Mouse (Mus musculus) kidney, postnatal 4 days (tissue): ENCODE results near the gene Upb1.
"Not testable (repeated sequence)": the region's sequence is repeated elsewhere in the genome, so short reads cannot be mapped to it uniquely, and the experiment has no call there.

Experiments used
- DNase-seq, 2 experiments: peaks; one replicate each; pipeline ENCODE4 v3.0.0; 2021; ENCODE audit warnings: mixed read lengths in 2 of 2

The Upb1 gene

DNA sequence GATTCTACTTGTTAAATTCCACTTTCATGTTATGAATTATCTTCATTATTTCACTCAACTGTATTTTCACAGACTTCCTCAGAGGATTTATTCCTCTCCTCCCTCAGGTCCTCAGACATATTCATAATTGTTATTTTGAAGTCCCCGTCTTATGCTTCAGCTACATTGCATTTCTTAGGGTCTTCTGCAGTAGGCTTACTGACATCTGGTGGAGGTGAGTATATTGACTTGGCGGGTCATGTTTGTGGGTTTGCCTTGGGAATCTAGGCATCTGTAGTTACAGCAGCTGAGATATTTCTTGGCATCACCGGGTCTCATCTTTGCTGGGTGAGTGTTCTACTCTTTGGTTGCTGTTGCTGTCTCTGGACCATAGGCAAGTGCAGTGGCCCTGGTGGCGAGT lies at the start of gene Upb1:
Upb1 (plus strand) TSS at position 158 of the 400 bp plus-strand sequence.
- DNase-seq: no peak

DNA sequence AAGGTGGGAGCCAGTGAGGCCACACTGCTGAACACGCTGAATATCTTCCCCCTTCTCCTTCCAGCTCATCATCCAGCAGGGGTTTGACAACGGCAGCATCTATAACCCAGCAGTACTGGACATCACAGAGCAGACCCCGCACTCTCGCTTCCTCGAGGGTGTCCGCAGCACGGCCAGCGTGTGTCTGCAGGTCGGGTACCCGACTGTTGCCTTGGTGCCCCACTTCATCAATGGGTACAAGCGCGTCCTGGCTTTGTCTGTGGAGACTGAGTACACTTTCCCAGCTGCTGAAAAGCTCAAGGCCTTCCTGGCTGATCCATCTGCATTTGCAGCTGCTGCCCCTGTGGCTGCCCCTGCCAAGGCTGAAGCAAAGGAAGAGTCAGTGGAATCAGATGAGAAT lies 48.4 kb upstream of the Upb1 start:
- DNase-seq: no peak

DNA sequence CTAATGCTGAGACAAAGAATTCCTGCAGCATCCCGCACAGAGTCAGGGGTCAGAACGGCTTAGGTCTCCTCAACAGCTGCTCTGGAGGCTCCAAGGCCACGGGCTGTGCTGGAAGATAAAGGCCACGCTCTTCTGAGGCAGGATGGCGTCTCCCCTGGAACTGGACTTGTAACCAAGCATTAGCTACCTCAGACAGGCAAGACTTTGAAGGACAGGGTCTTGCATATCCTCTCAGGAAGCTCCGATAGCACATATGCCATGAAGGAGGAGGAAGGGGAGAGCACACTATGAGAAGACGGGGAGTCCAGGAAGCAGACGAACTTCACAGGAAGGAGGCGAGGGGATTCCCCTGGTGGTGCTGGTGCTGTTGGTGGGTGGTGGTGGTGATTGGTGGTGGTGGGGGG lies 47.1 kb upstream of the Upb1 start:
- DNase-seq: peak in 1 of 2 experiments; percentile 14

DNA sequence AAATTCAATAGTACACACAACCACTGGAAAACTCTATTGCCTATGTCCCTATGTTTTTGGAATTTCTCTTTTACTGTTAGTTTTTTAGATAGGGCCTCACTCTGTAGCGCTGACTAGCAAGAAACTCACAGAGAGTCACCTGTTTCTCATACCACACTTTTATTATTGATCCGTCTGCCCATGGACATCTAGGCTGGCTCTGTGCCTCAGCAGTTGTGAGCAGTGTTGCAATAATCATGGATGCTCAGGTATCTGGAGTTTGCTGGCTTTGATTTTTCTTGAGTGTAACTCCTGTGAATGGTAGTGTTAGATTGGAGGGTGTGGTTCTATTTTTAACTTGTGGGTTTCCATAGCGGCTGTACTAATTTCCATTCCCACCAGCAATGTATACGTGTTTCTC lies 45.6 kb upstream of the Upb1 start:
- DNase-seq: no peak

- peak; percentile 66 to 74 for DNase-seq
Measured at GRCm38 (mm10) chr10:75364214-75364690, 36.7 kb upstream of the Upb1 start.

- DNase-seq: no peak
Measured at GRCm38 (mm10) chr10:75364796-75365195, 36.1 kb upstream of the Upb1 start.

DNA sequence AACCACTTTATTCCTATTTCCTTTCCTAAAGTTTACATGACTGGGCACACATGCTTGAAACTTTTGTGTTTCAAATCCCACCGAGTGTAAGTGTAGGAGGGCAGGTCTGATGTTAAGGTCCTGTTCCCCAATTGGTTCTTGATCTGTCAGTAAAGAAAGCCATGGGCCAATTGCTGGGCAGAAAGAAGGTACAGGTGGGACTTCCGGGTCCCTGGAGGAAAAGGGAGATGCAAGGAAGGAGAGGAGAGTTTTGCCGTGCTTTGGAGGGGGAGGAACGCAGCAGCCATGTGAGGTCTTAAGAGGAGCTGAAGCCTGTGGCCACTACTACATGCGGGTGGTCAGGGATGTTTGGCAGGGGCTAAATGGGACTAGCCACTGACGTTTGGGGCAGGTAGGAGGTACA lies 35.7 kb upstream of the Upb1 start:
- DNase-seq: peak in 1 of 2 experiments; percentile 7

DNA sequence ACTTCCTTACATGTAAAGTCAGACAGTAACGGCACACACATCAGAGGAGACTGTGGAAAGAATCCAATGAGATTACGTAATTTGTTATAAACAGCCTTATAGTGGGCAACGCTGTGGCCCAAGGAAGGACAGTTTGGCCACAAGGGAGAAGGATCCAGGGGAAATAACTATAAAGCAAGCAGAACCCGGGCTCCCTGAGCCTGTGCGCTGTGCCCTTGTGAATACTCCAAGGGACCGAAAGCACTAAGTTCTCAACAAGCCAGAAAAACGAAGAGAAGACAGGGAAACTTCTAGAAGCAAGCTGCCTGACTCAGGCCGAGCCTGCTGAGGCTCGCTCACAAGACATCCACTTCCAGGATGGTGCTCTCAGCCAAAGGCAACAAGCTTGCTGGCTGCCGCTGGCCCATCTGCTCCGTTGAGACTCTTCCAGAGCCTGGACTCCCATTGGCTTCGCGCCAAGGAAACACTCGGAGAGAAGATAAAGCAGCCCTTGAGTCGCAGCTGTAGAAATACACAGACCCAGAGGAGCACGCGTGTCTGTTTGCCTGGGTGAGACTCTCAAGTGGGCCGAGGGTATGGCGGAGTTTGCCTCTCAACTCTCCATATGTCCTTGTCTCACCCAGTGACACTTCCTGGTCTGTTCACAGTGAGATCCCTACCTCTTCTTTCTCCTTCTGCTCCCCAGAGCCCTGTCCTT lies 27.1 kb upstream of the Upb1 start:
- DNase-seq: peak; percentile 28 to 40

- no peak for DNase-seq
Measured at GRCm38 (mm10) chr10:75378688-75379087, 22.2 kb upstream of the Upb1 start.

- no peak for DNase-seq
Measured at GRCm38 (mm10) chr10:75390156-75390555, 10.8 kb upstream of the Upb1 start.

- DNase-seq: no peak
Measured at GRCm38 (mm10) chr10:75390832-75391231, 10.1 kb upstream of the Upb1 start.

- DNase-seq: no peak
Measured at GRCm38 (mm10) chr10:75394796-75395195, 6.1 kb upstream of the Upb1 start.

GRCm38 (mm10) chr10:75396966-75397365 lies 3.9 kb upstream of the Upb1 start:
- DNase-seq: peak; percentile 52 to 60

DNA sequence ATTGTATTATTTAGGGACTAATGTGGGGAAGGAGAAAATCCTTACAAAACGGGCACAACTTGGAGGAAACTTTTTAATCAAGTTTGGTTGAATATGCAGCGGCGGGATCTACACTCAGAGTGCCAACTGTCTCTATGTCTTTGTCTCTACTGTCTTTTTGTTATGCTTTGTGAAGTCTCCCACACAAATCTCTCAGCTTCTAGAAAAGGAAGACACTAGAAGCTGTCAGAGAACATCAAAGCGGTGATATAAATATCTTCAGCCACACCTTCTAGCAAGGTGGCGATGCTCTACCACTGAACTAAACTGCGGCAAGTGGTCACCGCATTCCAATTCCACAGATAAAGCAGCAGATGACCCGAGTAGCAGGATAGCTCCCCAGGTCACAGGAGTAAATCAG lies 5.0 kb downstream of the Upb1 start:
- DNase-seq: no peak

DNA sequence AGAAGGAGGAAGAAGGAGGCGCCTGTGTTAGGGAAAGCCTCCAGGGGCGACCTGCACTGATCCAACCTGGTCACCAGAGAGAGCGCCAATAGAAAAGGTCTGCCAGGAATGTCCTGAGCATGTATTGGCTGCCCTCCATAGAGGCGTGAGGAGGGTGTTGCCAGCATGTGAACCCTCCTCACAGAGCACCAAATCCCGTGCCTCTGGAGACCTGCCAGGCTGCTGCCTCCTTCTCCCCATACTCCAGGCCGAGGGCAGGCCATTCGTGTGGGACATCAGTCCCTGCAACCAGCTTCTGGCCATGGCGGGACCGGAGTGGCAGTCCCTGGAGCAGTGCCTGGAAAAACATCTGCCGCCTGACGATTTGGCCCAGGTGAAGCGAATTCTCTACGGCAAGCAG lies 5.8 kb downstream of the Upb1 start:
- peak; percentile 56 to 69 for DNase-seq

- no peak for DNase-seq
Measured at GRCm38 (mm10) chr10:75407741-75408140, 6.8 kb downstream of the Upb1 start.

GRCm38 (mm10) chr10:75411343-75412113 lies 10.6 kb downstream of the Upb1 start:
- DNase-seq: not testable (repeated sequence)

DNA sequence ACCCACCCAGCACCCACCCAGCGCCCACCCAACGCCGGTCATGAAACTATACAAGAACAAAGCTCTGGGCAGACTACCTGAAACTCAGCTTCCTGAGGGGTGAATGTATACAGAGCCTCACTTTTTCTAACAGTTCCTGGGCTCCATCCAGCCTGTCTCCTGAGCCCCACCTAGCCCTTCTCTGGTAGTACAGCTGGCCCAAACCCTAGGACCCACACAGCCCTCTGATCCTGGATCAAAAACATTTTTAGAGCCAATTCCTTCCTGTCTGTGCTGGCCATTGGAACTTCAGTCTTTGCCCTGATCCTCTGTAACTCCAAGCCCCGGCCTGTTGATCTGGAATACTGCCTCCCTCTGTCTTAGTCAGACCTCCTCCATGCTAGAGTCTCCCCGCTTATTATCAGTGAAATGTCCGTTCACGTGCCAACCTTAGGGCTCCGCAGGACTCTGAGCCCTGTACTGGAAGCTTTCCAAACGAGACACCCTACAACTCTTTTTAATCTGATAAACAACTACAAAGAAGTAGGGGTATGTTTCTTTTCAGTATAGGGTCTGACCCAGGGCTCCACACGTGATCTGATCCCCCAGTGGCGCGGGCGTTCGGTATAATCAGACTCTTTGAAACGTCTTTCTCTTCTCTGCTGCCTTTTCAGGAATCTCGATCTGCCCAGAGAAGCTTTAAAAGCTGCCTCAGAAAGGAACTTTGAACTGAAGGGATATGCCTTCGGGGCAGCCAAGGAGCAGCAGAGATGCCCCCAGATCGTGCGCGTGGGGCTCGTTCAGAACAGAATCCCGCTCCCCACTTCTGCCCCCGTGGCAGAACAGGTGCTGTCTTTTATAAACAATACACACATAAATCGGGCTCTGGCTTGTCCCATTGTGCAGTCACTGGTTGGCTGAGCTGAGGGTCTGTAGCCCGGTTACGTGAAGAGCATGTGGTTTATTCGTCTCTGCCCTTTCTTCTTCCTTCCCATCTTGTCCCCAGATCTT lies 11.5 kb downstream of the Upb1 start:
- DNase-seq: peak in 1 of 2 experiments; percentile 31

DNA sequence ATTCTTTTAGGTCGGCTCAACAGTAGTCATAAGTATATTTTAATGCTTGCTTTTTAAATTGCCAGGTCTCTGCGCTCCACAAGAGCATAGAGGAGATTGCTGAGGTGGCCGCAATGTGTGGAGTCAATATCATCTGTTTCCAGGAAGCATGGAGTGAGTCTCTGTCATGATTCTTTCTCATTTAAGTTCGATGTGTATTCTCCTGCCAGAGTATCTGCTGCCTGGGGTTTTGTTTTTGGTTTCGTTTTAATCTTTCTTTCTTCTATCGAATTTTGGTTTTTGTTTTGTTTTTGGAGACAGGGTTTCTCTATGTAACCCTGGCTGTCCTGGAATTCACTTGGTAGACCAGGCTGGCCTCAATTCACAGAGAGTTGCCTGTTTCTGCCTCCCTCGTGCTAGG lies 14.0 kb downstream of the Upb1 start:
- no peak for DNase-seq

DNA sequence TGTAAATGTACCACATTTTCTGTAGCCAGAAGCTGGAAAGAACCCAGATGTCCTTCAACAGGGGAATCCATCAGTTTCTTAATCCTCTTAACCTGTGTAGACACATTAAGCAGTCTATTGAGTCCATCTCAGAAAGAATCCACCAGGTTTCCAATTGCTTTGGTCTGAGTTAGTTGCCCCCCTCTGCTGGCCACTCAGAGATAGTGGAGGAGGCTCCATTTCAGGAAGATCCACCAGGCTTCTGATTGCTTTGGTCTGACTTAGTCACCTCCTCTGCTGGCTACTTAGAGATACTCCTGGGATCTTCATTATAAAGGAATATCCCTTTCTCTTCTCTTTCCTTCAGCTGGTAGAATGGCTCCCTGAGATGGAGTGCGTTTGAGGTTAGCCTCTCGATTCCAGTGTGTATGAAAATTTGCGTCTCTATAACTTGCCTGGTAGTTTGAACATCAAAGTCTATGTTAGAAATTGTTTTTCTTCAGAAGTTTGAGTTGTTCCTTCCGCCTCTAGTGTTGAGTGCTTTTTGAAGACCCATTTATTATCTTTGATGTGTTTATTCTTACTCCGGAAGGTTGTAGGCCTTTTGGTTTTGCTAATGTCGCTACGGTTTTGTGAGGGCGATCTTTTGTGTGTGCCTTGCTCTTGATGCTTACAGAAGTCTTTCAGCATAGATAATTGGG lies 16.6 kb downstream of the Upb1 start:
- no peak for DNase-seq

DNA sequence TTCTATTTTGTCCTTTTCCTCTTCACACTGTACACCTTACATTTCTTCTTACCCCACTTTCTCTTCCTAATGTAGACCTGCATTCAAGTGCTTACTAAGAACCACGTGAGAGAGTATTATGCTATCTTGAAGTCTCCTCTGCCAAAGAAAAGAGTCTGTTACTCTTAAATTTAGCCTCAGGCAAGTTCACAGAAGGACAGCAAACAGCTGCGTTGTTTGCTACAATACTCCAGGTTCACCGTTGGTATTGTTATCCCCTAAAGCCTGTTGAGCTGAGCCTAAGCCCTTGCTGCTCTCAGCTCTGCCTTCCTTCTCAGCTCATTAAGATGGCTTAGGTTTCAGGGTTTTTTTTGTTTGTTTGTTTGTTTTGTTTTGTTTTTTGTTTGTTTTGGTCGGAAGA lies 17.8 kb downstream of the Upb1 start:
- DNase-seq: no peak

DNA sequence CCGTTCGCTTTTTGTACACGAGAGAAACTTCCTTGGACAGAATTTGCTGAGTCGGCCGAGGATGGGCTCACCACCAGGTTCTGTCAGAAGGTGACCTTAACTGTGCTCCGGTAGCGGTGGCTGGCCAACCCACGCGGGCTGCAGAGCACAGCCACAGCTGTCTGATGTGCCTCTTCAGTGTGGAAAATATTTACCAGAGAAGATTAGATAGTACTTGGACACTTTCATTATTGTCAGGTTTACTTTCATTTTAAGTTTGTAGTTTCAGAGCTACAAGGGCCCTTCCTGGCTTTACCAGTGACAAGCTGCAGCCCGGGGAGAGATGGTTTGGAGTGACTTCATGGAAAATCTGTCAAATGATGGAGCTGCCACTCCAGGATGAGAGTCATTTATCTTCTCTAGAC lies 23.6 kb downstream of the Upb1 start:
- no peak for DNase-seq
